Comparison of ENCODE assay signal across 8 mouse cellular contexts in the genomic region with DNA sequence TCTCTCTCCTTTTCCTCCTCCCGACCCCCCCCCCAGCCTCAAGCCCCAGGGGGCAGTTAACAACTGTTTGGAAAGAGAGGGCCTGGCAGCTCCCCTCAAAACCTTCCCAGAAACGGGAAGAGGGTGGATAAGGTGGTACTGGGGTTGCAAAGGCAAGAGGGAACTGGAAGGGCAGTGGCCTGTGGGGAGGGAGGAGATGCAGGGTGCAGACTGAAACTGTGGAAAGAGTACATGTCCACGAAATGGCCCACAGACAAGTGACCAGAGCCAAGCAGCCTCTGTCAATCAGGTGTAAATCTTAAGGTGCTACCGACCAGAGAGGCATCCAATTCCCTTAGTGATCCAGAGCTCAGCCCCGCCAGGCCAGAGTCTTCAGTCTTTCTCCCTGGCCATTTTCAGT.
DNase-seq lines count a peak whose midpoint lies in the region; ATAC-seq lines count a peak whose summit lies in the region.

No protein-coding gene starts in this region.

- ATAC-seq in granulocyte monocyte progenitor cell, adult 5-6 weeks (replicated peaks; ENCODE audit: poor library complexity, severe bottlenecking): peak; percentile 54
- ATAC-seq in limb, embryonic 12.5 days (ENCODE audit: insufficient number of reproducible peaks, insufficient read depth, low FRiP score, low TSS enrichment, low read depth): peak; percentile 53; the same call in 1 of the 2 replicates
- no peak for ATAC-seq in neural tube, embryonic 15.5 days (ENCODE audit: low FRiP score)

- no peaks in the 10 kb centered on the region for H3K9me3 ChIP-seq in limb, embryonic 12.5 days
- H3K9me3 ChIP-seq in neural tube, embryonic 15.5 days (replicated peaks): no peaks in the 10 kb centered on the region

- intact Hi-C loops in heart, postnatal 25 days (cut with DNase I): loop anchor here (2.0 to 5.0 kb wide), 2 partner anchors 30 to 43 kb away; no protein-coding TSS in a partner anchor

- peak; percentile 93 for DNase-seq in heart, adult 11 months
- no peak for DNase-seq in heart, postnatal 25 days (ENCODE audit: low spot score)
- no peak for DNase-seq in right cerebral cortex, postnatal 36 days (ENCODE audit: low spot score in 2 of 2)
- no peak for DNase-seq in cerebellum, adult 9-10 months
- DNase-seq in cerebellum, postnatal 36 days: no peak

- H3K4me2 ChIP-seq in limb, embryonic 12.5 days: peak overlapping the region; percentile 90
- peak overlapping the region; percentile 66 for H3K4me2 ChIP-seq in neural tube, embryonic 15.5 days

- H3K27me3 ChIP-seq in limb, embryonic 12.5 days: peaks cover 23% of the 10 kb centered on the region
- H3K27me3 ChIP-seq in neural tube, embryonic 15.5 days (replicated peaks): peaks cover 18% of the 10 kb centered on the region; the same call in 1 of the 2 replicates

- peaks cover 16% of the 10 kb centered on the region for H3K4me1 ChIP-seq in limb, embryonic 12.5 days (replicated peaks)
- peaks cover 18% of the 10 kb centered on the region for H3K4me1 ChIP-seq in neural tube, embryonic 15.5 days

- WGBS in limb, embryonic 12.5 days: 3% methylated on average over 5 of the region's 5 CpGs
- 8% methylated on average over 4 of the region's 5 CpGs for WGBS in neural tube, embryonic 15.5 days

- peak overlapping the region; percentile 56; the same call in 1 of the 2 replicates for H3K9ac ChIP-seq in limb, embryonic 12.5 days (replicated peaks)
- no peak overlapping the region for H3K9ac ChIP-seq in neural tube, embryonic 15.5 days (replicated peaks)

- H3K4me3 ChIP-seq in limb, embryonic 12.5 days (replicated peaks): peak overlapping the region; percentile 51
- no peak overlapping the region for H3K4me3 ChIP-seq in neural tube, embryonic 15.5 days (replicated peaks)

- H3K27ac ChIP-seq in limb, embryonic 12.5 days: no peak overlapping the region
- H3K27ac ChIP-seq in neural tube, embryonic 15.5 days (replicated peaks): no peak overlapping the region

- H3K36me3 ChIP-seq in limb, embryonic 12.5 days: no peaks in the 10 kb centered on the region
- H3K36me3 ChIP-seq in neural tube, embryonic 15.5 days: no peaks in the 10 kb centered on the region
